Mouse (Mus musculus): ENCODE measurements around the gene Ganc.
A peak's percentile ranks its signal among the peaks of the same experiment; 100 is the strongest.

The Ganc gene

GRCm38 (mm10) chr2:120450724-120451123 is 47.0 kb downstream of the Ganc start:
- DNase-seq (ENCODE audit: low spot score in 2 of 2) = no peak

- no peak for DNase-seq (ENCODE audit: low spot score in 2 of 2)
These were observed 48.9 kb downstream of the Ganc start for GRCm38 (mm10) chr2:120452600-120452999.

- no peak for DNase-seq (ENCODE audit: low spot score in 2 of 2)
These were observed 51.3 kb downstream of the Ganc start for GRCm38 (mm10) chr2:120454987-120455386.

- DNase-seq (ENCODE audit: low spot score in 2 of 2) = no peak
These were observed 52.0 kb downstream of the Ganc start, which contains the start of gene Capn3 for GRCm38 (mm10) chr2:120455719-120456118. Gene Capn3, plus strand, starts transcription at chr2:120456019.

GRCm38 (mm10) chr2:120460216-120460615 is 56.5 kb downstream of the Ganc start:
- DNase-seq (ENCODE audit: low spot score in 2 of 2) = no peak

- DNase-seq (ENCODE audit: low spot score in 2 of 2) = no peak
These were observed 59.6 kb downstream of the Ganc start for GRCm38 (mm10) chr2:120463328-120463727.

GRCm38 (mm10) chr2:120464091-120464490 is 60.4 kb downstream of the Ganc start:
- no peak for DNase-seq (ENCODE audit: low spot score in 2 of 2)

GRCm38 (mm10) chr2:120464732-120465396 is 61.2 kb downstream of the Ganc start:
- no peak for DNase-seq (ENCODE audit: low spot score in 2 of 2)

- DNase-seq (ENCODE audit: low spot score in 2 of 2) = no peak
These were observed 61.7 kb downstream of the Ganc start for GRCm38 (mm10) chr2:120465397-120465785.

- DNase-seq (ENCODE audit: low spot score in 2 of 2) = no peak
These were observed 64.3 kb downstream of the Ganc start for GRCm38 (mm10) chr2:120468011-120468410.

GRCm38 (mm10) chr2:120469220-120469619 is 65.5 kb downstream of the Ganc start:
- DNase-seq (ENCODE audit: low spot score in 2 of 2) = no peak

- no peak for DNase-seq (ENCODE audit: low spot score in 2 of 2)
These were observed 66.0 kb downstream of the Ganc start for GRCm38 (mm10) chr2:120469715-120470114.

GRCm38 (mm10) chr2:120470856-120471255 is 67.2 kb downstream of the Ganc start:
- no peak for DNase-seq (ENCODE audit: low spot score in 2 of 2)

- no peak for DNase-seq (ENCODE audit: low spot score in 2 of 2)
These were observed 72.8 kb downstream of the Ganc start for GRCm38 (mm10) chr2:120476277-120477087.

GRCm38 (mm10) chr2:120478600-120478999 is 74.9 kb downstream of the Ganc start:
- DNase-seq (ENCODE audit: low spot score in 2 of 2) = peak; percentile 72 to 79

- DNase-seq (ENCODE audit: low spot score in 2 of 2) = no peak
These were observed 78.2 kb downstream of the Ganc start for GRCm38 (mm10) chr2:120481921-120482320.

- no peak for DNase-seq (ENCODE audit: low spot score in 2 of 2)
These were observed 79.1 kb downstream of the Ganc start for GRCm38 (mm10) chr2:120482506-120483389.

GRCm38 (mm10) chr2:120484241-120484640 is 80.5 kb downstream of the Ganc start:
- DNase-seq (ENCODE audit: low spot score in 2 of 2) = no peak

- DNase-seq (ENCODE audit: low spot score in 2 of 2) = no peak
These were observed 89.6 kb downstream of the Ganc start for GRCm38 (mm10) chr2:120493254-120493653.

GRCm38 (mm10) chr2:120496511-120496910 is 92.8 kb downstream of the Ganc start:
- peak in 1 of 2 experiments; percentile 27 for DNase-seq (ENCODE audit: low spot score in 2 of 2)

GRCm38 (mm10) chr2:120499971-120500471 is 96.3 kb downstream of the Ganc start:
- DNase-seq (ENCODE audit: low spot score in 2 of 2) = no peak

Data from right cerebral cortex, adult 2 months (tissue).